Mouse (Mus musculus) brain, embryonic 14.5 days (tissue): Measurements from ENCODE around the gene Gm17428.

Experiments
- CTCF ChIP-seq: fragments of 200-500 bp; IDR thresholded peaks from 2 replicates; pipeline ENCODE4 v1.5.1; 2012; ENCODE audit warnings: inconsistent platforms, mild to moderate bottlenecking, moderate library complexity, borderline replicate concordance; ENCODE audit not compliant: insufficient read depth, insufficient read length; ENCODE audit errors: extremely low read depth
- POLR2A ChIP-seq: fragments of 200-500 bp; IDR thresholded peaks from 2 replicates; pipeline ENCODE4 v1.6.1; 2012; ENCODE audit warnings: mild to moderate bottlenecking, inconsistent platforms, borderline replicate concordance; ENCODE audit not compliant: poor library complexity, insufficient read depth, insufficient read length, severe bottlenecking; ENCODE audit errors: extremely low read depth

DNA sequence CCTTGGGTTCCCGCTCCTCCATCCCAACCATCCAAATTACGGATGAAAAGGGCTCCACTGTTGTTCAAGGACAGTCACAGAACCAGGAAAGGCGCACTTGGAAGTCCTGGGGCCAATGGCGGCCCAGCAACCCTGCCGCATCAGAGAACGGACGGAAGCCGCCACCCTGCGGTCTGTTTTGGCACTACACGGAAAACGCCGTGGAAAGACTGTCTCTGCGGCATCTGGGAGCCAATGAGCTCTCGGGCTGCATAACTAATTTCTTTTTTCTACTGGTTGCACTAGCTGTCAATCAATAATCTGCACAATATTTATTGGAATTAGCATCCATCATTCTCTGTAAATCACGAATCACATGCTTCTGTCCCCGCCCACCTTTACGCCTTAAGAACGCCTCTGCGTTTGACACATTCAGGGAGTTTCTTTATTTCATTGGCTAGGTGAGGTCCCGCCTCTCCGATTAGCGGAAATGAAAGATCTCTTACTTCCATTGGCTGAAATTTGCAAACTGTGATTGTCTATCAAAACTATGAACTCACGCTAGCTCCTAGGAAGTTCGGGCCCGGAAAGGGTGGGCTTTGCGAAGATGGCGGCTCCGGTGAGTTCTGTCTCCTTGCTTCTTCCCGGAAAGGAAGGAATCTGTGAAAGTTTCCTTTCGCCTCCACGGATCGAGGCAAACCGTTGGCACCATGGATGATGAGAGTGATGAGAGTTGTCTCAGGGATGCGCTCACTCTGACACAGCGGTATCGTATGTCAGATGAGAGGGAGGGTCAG is 38.4 kb downstream of the Gm17428 start, which contains the start of gene Ngdn:
- TF ChIP-seq CTCF, result peak; percentile 88
- TF ChIP-seq POLR2A, result peak; percentile 56; the same call in 1 of the 2 replicates
